Mouse (Mus musculus): ENCODE results near the gene Mab21l3. TPM values are rescaled to one million over a fixed set of nuclear protein-coding genes. Genes with fewer than 3 reads are reported as not detected.

Mab21l3 gene
- 0.34 and 0.55 TPM in 2 replicates for polyA plus RNA-seq (2014; fragmentation: Nextera tagmentation; extraction: Ambion mirVana)

DNA sequence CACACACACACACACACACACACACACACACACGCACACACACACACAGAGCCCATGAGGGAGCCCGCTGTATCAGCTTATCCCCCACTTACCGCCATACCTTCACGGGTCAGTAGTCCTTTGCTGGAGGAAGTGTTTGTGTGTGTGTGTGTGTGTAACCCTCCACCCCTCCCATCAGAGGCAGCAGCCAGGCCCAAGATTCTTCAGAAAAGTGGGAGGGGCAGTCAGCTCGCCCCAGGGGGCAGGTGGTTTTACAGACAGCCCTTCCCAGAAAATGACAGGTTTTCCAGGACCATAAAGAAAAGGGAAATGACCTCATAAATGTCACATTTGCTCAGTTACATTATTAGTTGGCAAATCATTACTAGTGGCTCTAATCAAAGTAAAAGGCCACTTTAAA lies at the start of gene Mab21l3:
Mab21l3 (minus strand) TSS at position 144 of the 400 bp plus-strand sequence.
- H3K4me2 ChIP-seq = no peak within 1 kb of the TSS
- H3K9me3 ChIP-seq (ENCODE audit: control insufficient read depth, low read length) = no peaks in the 10 kb centered on the region
- H3K4me1 ChIP-seq (ENCODE audit: control insufficient read depth, insufficient read depth, low read length) = no peaks in the 10 kb centered on the region
- WGBS = 83% methylated on average over 5 of the region's 5 CpGs
- ATAC-seq (ENCODE audit: low FRiP score) = no peak
- no peak within 1 kb of the TSS for H3K27ac ChIP-seq (ENCODE audit: low read depth, low read length)
- H3K27me3 ChIP-seq (ENCODE audit: control insufficient read depth, insufficient read depth, low read length) = no peaks in the 10 kb centered on the region
- no peaks in the 10 kb centered on the region for H3K36me3 ChIP-seq (ENCODE audit: control insufficient read depth, insufficient read depth, low read length)
- no peak within 1 kb of the TSS for H3K9ac ChIP-seq (ENCODE audit: low read length)
- H3K4me3 ChIP-seq (ENCODE audit: low read depth, low read length) = no peak within 1 kb of the TSS
- peak; percentile 47 for DNase-seq (ENCODE audit: low spot score, missing footprints)

DNA sequence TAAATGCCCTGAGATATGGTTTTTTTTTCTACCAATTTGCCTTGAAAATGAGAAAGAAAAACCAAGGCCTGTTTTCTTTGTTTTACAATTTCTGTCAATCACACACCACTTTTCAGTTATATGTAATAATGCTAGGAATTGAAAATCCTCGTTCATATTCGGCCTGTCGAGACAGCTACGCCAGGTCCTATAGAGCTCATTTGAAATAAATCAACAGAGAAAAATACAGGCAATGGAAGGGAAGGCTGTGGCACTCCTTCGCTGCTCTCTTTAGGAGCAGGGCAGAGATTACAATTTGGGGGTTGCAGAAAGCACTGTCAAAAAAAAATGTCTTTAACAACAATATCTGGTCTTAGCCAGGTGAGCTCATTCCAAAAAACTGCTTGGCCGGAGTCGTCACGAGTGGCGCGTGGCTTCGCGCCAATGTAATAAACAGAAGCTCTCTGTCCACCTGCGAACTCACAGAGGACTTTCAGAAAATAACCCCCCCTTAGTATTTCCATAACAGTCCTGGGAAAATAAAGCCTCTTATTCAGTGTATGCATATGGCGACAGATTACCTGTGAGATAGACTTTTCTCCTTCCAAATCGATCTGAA lies 48.7 kb upstream of the Mab21l3 start:
- ATAC-seq (ENCODE audit: low FRiP score) (no peak), DNase-seq (ENCODE audit: low spot score, missing footprints) (no peak)
- Histone ChIP-seq H3K27me3 (ENCODE audit: control insufficient read depth, insufficient read depth, low read length) (no peaks in the 10 kb centered on the region), H3K36me3 (ENCODE audit: control insufficient read depth, insufficient read depth, low read length) (no peaks in the 10 kb centered on the region), H3K4me1 (ENCODE audit: control insufficient read depth, insufficient read depth, low read length) (no peaks in the 10 kb centered on the region), H3K27ac (ENCODE audit: low read depth, low read length) (no peak overlapping the region), H3K4me3 (ENCODE audit: low read depth, low read length) (no peak overlapping the region), H3K4me2 (no peak overlapping the region), H3K9me3 (ENCODE audit: control insufficient read depth, low read length) (no peaks in the 10 kb centered on the region), H3K9ac (ENCODE audit: low read length) (no peak overlapping the region)
- WGBS = 91% methylated on average over 15 of the region's 15 CpGs

DNA sequence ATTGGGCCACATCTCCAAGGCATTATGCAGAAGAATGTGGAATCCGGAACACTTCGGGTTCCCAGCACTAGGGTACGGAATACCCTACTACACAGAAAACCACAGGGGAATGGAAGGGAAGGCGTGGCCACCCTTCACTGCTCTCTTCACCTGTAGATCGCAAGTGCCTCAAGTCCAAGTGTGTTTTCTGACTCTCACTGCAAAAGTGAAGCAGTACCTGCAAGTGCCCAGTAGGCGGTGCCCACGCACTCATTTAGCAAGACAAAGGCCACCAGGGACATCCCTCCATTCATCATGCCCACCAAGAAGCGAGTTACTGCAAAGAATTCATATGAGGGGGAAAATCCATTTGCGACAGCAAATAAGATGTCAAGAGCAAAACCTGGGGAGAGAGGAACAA lies 48.1 kb upstream of the Mab21l3 start:
- Histone ChIP-seq H3K27ac (ENCODE audit: low read depth, low read length) (no peak overlapping the region), H3K4me3 (ENCODE audit: low read depth, low read length) (no peak overlapping the region), H3K4me1 (ENCODE audit: control insufficient read depth, insufficient read depth, low read length) (no peaks in the 10 kb centered on the region), H3K9me3 (ENCODE audit: control insufficient read depth, low read length) (no peaks in the 10 kb centered on the region), H3K9ac (ENCODE audit: low read length) (no peak overlapping the region), H3K4me2 (no peak overlapping the region), H3K36me3 (ENCODE audit: control insufficient read depth, insufficient read depth, low read length) (no peaks in the 10 kb centered on the region), H3K27me3 (ENCODE audit: control insufficient read depth, insufficient read depth, low read length) (no peaks in the 10 kb centered on the region)
- peak; percentile 93 for DNase-seq (ENCODE audit: low spot score, missing footprints)
- ATAC-seq (ENCODE audit: low FRiP score) = peak; percentile 48; the same call in 1 of the 2 replicates
- WGBS = 29% methylated on average over 9 of the region's 9 CpGs

DNA sequence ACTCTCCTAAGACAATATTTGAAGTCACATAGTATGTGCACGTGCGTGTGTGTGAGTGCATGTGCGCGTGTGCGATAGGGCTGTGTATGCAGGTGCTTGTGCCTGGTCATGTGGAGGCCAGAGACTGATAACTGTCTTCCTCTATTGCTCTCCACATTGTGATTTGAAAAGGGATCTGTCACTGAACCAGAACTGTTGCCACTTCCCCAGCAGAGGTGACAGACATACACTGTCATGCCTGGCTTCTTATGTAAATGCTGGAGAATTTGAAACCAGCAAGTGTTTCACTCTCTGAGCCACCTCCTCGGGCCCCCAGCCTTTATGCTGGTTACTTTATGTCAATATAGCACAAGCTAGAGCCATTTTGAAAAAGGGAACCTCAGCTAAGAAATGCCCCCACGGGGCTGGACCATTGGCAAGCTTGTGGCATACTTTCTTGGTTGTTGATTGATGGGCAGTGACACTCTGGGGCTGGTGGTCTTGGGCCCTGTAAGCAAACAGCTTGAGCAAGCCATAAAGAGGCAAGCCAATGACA lies 46.7 kb upstream of the Mab21l3 start:
- no peak overlapping the region for H3K9ac ChIP-seq (ENCODE audit: low read length)
- WGBS = 85% methylated on average over 7 of the region's 7 CpGs
- no peak overlapping the region for H3K4me2 ChIP-seq

DNA sequence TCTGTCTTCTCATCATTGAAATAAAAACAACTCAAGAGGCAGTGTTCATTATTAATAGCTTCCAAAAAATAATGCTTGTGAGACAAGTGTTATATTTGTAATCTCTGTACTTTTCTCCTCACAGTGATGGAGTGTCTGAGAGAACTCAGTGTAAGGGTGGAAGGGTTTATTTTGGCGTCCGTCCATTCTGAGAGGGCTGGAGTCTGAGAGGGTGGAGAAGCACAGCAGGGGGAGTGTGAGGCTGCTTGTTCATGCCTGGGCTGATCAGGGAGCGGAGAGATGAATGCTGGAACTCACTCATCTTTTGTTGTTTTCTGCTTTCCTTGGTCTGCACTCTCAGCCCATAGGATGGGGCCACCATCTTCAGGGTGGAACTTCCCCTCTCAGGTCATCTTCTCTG lies 36.8 kb upstream of the Mab21l3 start:
- Histone ChIP-seq H3K27ac (ENCODE audit: low read depth, low read length) (no peak overlapping the region), H3K9ac (ENCODE audit: low read length) (no peak overlapping the region), H3K4me1 (ENCODE audit: control insufficient read depth, insufficient read depth, low read length) (no peaks in the 10 kb centered on the region), H3K4me3 (ENCODE audit: low read depth, low read length) (no peak overlapping the region), H3K27me3 (ENCODE audit: control insufficient read depth, insufficient read depth, low read length) (no peaks in the 10 kb centered on the region), H3K4me2 (no peak overlapping the region), H3K9me3 (ENCODE audit: control insufficient read depth, low read length) (no peaks in the 10 kb centered on the region), H3K36me3 (ENCODE audit: control insufficient read depth, insufficient read depth, low read length) (no peaks in the 10 kb centered on the region)
- DNase-seq (ENCODE audit: low spot score, missing footprints) (no peak), ATAC-seq (ENCODE audit: low FRiP score) (no peak)
- 38% methylated on average over 3 of the region's 3 CpGs for WGBS

More for the DNA sequence above, 46.7 kb upstream of the Mab21l3 start:
- no peaks in the 10 kb centered on the region for H3K4me1 ChIP-seq (ENCODE audit: control insufficient read depth, insufficient read depth, low read length)
- no peaks in the 10 kb centered on the region for H3K36me3 ChIP-seq (ENCODE audit: control insufficient read depth, insufficient read depth, low read length)
- DNase-seq (ENCODE audit: low spot score, missing footprints) = no peak
- H3K4me3 ChIP-seq (ENCODE audit: low read depth, low read length) = no peak overlapping the region
- H3K9me3 ChIP-seq (ENCODE audit: control insufficient read depth, low read length) = no peaks in the 10 kb centered on the region
- no peak overlapping the region for H3K27ac ChIP-seq (ENCODE audit: low read depth, low read length)
- no peaks in the 10 kb centered on the region for H3K27me3 ChIP-seq (ENCODE audit: control insufficient read depth, insufficient read depth, low read length)
- no peak for ATAC-seq (ENCODE audit: low FRiP score)

DNA sequence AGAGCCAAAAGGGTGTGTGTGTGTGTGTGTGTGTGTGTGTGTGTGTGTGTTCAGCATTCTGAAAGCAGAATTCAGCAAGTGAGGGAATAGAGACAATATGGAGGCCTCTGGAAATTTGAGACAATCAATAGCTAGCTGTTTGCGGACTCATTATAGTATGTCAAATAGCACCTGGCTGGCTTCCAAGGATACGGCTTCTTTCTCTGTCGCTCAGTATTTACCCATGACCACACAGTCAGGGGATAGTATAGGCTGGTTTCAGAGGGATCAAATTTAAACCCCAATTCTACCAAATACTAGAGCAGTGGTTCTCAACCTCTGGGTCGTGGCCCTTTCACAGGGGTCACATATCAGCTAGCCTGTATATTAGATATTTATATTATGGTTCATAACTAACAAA lies 36.3 kb upstream of the Mab21l3 start:
- DNase-seq (ENCODE audit: low spot score, missing footprints) (no peak), ATAC-seq (ENCODE audit: low FRiP score) (no peak)
- Histone ChIP-seq H3K4me1 (ENCODE audit: control insufficient read depth, insufficient read depth, low read length) (no peaks in the 10 kb centered on the region), H3K4me2 (no peak overlapping the region), H3K4me3 (ENCODE audit: low read depth, low read length) (no peak overlapping the region), H3K36me3 (ENCODE audit: control insufficient read depth, insufficient read depth, low read length) (no peaks in the 10 kb centered on the region), H3K9ac (ENCODE audit: low read length) (no peak overlapping the region), H3K9me3 (ENCODE audit: control insufficient read depth, low read length) (no peaks in the 10 kb centered on the region), H3K27ac (ENCODE audit: low read depth, low read length) (no peak overlapping the region), H3K27me3 (ENCODE audit: control insufficient read depth, insufficient read depth, low read length) (no peaks in the 10 kb centered on the region)
- 84% methylated on average over 4 of the region's 4 CpGs for WGBS

DNA sequence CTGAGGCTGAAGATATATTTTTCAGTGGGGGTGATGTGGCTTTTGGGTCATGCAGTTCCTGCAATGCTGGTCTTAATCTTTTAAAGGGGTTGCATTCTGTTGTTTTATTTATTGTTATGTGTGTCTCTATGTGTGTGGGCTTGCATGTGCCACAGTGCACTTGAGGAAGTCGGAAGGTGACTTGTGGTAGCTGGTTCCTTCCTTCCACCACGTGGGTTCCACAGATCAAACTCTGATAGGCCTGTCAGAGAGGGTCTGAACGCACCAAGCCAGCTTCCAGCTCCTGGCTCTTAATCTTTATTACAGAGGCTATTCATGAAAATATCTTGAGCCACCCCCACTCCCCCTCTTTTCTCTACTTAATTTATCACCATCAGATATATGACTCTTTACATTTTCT lies 35.1 kb upstream of the Mab21l3 start:
- no peaks in the 10 kb centered on the region for H3K4me1 ChIP-seq (ENCODE audit: control insufficient read depth, insufficient read depth, low read length)
- H3K9me3 ChIP-seq (ENCODE audit: control insufficient read depth, low read length) = no peaks in the 10 kb centered on the region
- H3K27me3 ChIP-seq (ENCODE audit: control insufficient read depth, insufficient read depth, low read length) = no peaks in the 10 kb centered on the region
- no peak overlapping the region for H3K4me3 ChIP-seq (ENCODE audit: low read depth, low read length)
- H3K36me3 ChIP-seq (ENCODE audit: control insufficient read depth, insufficient read depth, low read length) = no peaks in the 10 kb centered on the region
- DNase-seq (ENCODE audit: low spot score, missing footprints) (no peak), ATAC-seq (ENCODE audit: low FRiP score) (no peak)
- 77% methylated on average over 3 of the region's 3 CpGs for WGBS
- no peak overlapping the region for H3K4me2 ChIP-seq
- H3K9ac ChIP-seq (ENCODE audit: low read length) = no peak overlapping the region
- H3K27ac ChIP-seq (ENCODE audit: low read depth, low read length) = no peak overlapping the region

DNA sequence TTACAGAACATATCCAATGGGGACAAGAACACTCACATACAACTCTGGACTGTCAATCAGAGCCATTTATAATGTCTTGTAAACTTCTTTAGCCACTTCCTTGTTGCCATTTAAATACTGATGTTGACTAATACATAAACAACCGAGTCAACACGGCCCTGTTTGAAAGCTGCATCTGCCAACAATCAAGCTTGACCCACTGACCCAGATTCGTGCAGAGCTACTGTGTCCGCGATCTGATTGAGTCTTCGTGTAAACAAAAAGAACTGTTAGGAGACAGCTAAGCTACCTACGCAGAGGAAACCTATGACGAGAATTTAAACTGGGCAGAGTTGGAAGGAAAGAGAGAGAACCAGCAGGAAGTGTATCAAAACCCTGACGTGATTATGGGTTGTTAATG lies 33.0 kb upstream of the Mab21l3 start:
- Histone ChIP-seq H3K9me3 (ENCODE audit: control insufficient read depth, low read length) (no peaks in the 10 kb centered on the region), H3K9ac (ENCODE audit: low read length) (no peak overlapping the region), H3K4me1 (ENCODE audit: control insufficient read depth, insufficient read depth, low read length) (no peaks in the 10 kb centered on the region), H3K4me3 (ENCODE audit: low read depth, low read length) (no peak overlapping the region), H3K27me3 (ENCODE audit: control insufficient read depth, insufficient read depth, low read length) (no peaks in the 10 kb centered on the region), H3K4me2 (no peak overlapping the region), H3K36me3 (ENCODE audit: control insufficient read depth, insufficient read depth, low read length) (no peaks in the 10 kb centered on the region), H3K27ac (ENCODE audit: low read depth, low read length) (no peak overlapping the region)
- 71% methylated on average over 9 of the region's 9 CpGs for WGBS
- no peak for DNase-seq (ENCODE audit: low spot score, missing footprints)
- ATAC-seq (ENCODE audit: low FRiP score) = no peak

DNA sequence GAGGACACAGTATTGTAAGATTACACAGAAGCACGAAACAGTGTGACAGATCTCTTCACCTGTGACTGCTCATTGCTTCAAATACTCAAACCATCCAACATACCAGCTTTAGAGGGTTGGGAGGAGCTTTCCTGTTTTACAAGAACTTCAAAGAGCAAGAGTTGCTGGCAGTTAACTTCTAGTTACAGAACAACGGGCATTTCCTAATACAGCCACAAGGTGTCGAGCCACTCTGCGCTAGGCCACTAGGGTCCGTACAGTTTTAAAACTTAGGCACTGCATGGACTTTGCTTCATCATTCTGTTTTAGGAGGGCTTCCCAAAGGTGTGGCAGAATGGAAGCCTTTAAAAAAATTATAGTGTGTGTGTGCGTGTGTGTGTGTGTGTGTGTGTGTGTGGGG lies 32.1 kb upstream of the Mab21l3 start:
- no peak overlapping the region for H3K4me3 ChIP-seq (ENCODE audit: low read depth, low read length)
- H3K9ac ChIP-seq (ENCODE audit: low read length) = no peak overlapping the region
- no peaks in the 10 kb centered on the region for H3K27me3 ChIP-seq (ENCODE audit: control insufficient read depth, insufficient read depth, low read length)
- no peaks in the 10 kb centered on the region for H3K9me3 ChIP-seq (ENCODE audit: control insufficient read depth, low read length)
- H3K36me3 ChIP-seq (ENCODE audit: control insufficient read depth, insufficient read depth, low read length) = no peaks in the 10 kb centered on the region
- WGBS = 78% methylated on average over 6 of the region's 6 CpGs
- H3K4me2 ChIP-seq = no peak overlapping the region
- no peak for DNase-seq (ENCODE audit: low spot score, missing footprints)
- H3K4me1 ChIP-seq (ENCODE audit: control insufficient read depth, insufficient read depth, low read length) = no peaks in the 10 kb centered on the region
- no peak for ATAC-seq (ENCODE audit: low FRiP score)
- no peak overlapping the region for H3K27ac ChIP-seq (ENCODE audit: low read depth, low read length)

Data from midbrain, embryonic 11.5 days (tissue).